18 mouse cellular contexts compared by ENCODE assay signal in the genomic region with DNA sequence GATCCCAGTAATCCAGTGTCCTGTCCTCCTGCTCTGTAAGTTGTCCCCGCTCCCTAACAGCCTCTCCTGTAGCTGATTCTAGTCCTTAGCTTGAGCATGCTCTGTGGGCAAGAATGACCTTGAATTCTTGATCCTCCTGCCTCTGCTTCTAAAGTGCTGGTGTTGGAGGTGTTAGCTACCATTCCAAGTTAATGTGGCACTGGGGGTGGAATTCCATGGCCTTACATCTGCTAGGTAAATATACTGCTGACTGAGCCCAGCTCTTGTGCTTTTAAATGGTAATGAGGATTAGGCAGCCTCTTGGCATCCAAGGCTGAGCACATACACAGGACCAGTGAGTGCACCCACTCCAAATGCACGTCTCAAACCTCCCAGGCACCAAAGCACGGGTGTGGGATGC.
"Had no signal": no experiment of that assay in that cellular context is flagged by ENCODE, and none has a peak within 500 bp of the region (broad histone marks: within the 10 kb centered on the region; RNA-seq: fewer than 3 reads in every experiment).

No protein-coding gene starts in this region.

- H3K9ac ChIP-seq: limb, embryonic 13.5 days; liver, embryonic 12.5 days; liver, embryonic 15.5 days; lung, embryonic 15.5 days; midbrain, embryonic 12.5 days had no signal

- H3K4me2 ChIP-seq: limb, embryonic 13.5 days; liver, embryonic 12.5 days; liver, embryonic 15.5 days; lung, embryonic 15.5 days; midbrain, embryonic 12.5 days had no signal

- H3K4me3 ChIP-seq: layer of hippocampus, adult 2 months; limb, embryonic 10.5 days; limb, embryonic 13.5 days; liver, embryonic 12.5 days; liver, embryonic 15.5 days; lung, embryonic 15.5 days; megakaryocyte, embryonic 14.5 days; midbrain, embryonic 12.5 days had no signal

- H3K27me3 ChIP-seq: limb, embryonic 13.5 days; liver, embryonic 12.5 days; liver, embryonic 15.5 days; lung, embryonic 15.5 days; megakaryocyte, embryonic 14.5 days; midbrain, embryonic 12.5 days had no signal

- DNase-seq: kidney, adult 2 months; kidney, postnatal 25 days; layer of hippocampus, adult 9-11 months; liver; lung, adult 18-20 months; lung, postnatal 10 days; lung, postnatal 36 days; thymus, postnatal 25 days had no signal

- H3K27ac ChIP-seq: kidney, postnatal 0 days; layer of hippocampus, adult 2 months; limb, embryonic 10.5 days; limb, embryonic 13.5 days; liver, embryonic 12.5 days; liver, embryonic 15.5 days; lung, embryonic 15.5 days; midbrain, embryonic 12.5 days; stomach, postnatal 0 days had no signal

- H3K9me3 ChIP-seq: limb, embryonic 10.5 days; limb, embryonic 13.5 days; liver, embryonic 12.5 days; liver, embryonic 15.5 days; lung, embryonic 15.5 days; megakaryocyte, embryonic 14.5 days; midbrain, embryonic 12.5 days had no signal

- ATAC-seq: liver, embryonic 12.5 days had no signal
